Mouse (Mus musculus) CH12.LX (cell line): ENCODE measurements around the gene Rassf8. TPM values are rescaled to one million over a fixed set of nuclear protein-coding genes. Genes with fewer than 3 reads are reported as not detected.

ENCODE experiments used
- DNase-seq: peaks from one replicate; pipeline ENCODE4 v3.0.0-alpha.2; 2013; ENCODE audit errors: extremely low read depth
- H3K27ac ChIP-seq: 2 replicates; pipeline ENCODE4 v1.5.1; 2012; ENCODE audit warnings: low read depth, mild to moderate bottlenecking, control low read depth, moderate library complexity; ENCODE audit not compliant: insufficient read depth
- H3K27me3 ChIP-seq: replicated peaks from 2 replicates; pipeline ENCODE3; 2012; ENCODE audit warnings: inconsistent platforms
- H3K36me3 ChIP-seq, 2 experiments: replicated peaks in 1 of 2; 2 replicates each; pipeline versions ENCODE3 to v1.6.1; 2012; ENCODE audit warnings: inconsistent platforms in 1 of 2, low read length in 1 of 2, mild to moderate bottlenecking in 1 of 2, mixed read lengths in 1 of 2, moderate library complexity in 1 of 2; ENCODE audit not compliant: control insufficient read depth in 1 of 2, insufficient read depth in 1 of 2
- H3K4me1 ChIP-seq, 2 experiments: 2 replicates each; pipeline ENCODE4 v1.6.1; 2012; ENCODE audit warnings: inconsistent platforms in 1 of 2, moderate library complexity in 1 of 2; ENCODE audit not compliant: insufficient read depth in 2 of 2, control insufficient read depth in 1 of 2
- H3K4me2 ChIP-seq: 2 replicates; pipeline ENCODE4 v1.6.1; 2012; ENCODE audit warnings: low read depth, mild to moderate bottlenecking, control low read depth; ENCODE audit not compliant: poor library complexity, insufficient read depth, severe bottlenecking
- H3K4me3 ChIP-seq, 3 experiments: fragments of 150-350 bp in 1 of 3; sonication (generic) in 1 of 3; replicated peaks in 1 of 3; 2 replicates each; pipeline versions ENCODE3 to v1.5.1; 2011 to 2012; ENCODE audit warnings: low read depth in 2 of 3, low read length in 2 of 3, mild to moderate bottlenecking in 2 of 3, moderate library complexity in 2 of 3, control low read depth in 1 of 3, improper control_type of control experiment in 1 of 3, inconsistent platforms in 1 of 3, mixed read lengths in 1 of 3; ENCODE audit not compliant: poor library complexity in 1 of 3
- H3K79me2 ChIP-seq: replicated peaks from 2 replicates; pipeline ENCODE4 v1.6.1; 2012; ENCODE audit warnings: mild to moderate bottlenecking, moderate library complexity; ENCODE audit not compliant: control insufficient read depth, poor library complexity, insufficient read depth, severe bottlenecking; ENCODE audit errors: extremely low read depth
- H3K9ac ChIP-seq: 2 replicates; pipeline ENCODE4 v1.6.1; 2012; ENCODE audit warnings: low read depth, mild to moderate bottlenecking, control low read depth, moderate library complexity; ENCODE audit not compliant: insufficient read depth
- H3K9me3 ChIP-seq: replicated peaks from 2 replicates; pipeline ENCODE3; 2012; ENCODE audit warnings: low read length, inconsistent platforms, mixed read lengths
- CTCF ChIP-seq, 2 experiments: IDR thresholded peaks in 1 of 2; conservative IDR thresholded peaks in 1 of 2; 2 replicates each; pipeline ENCODE4 v1.5.1; 2011 to 2012; ENCODE audit warnings: low read depth in 2 of 2, low read length in 2 of 2, improper control_type of control experiment in 1 of 2, inconsistent platforms in 1 of 2, mild to moderate bottlenecking in 1 of 2, moderate library complexity in 1 of 2
- ETS1 ChIP-seq: conservative IDR thresholded peaks from 2 replicates; pipeline ENCODE4 v1.6.1; 2012; ENCODE audit warnings: low read depth, mild to moderate bottlenecking, inconsistent platforms, low read length, improper control_type of control experiment, moderate library complexity
- HCFC1 ChIP-seq: IDR thresholded peaks from 2 replicates; pipeline ENCODE4 v1.6.1; 2012; ENCODE audit warnings: low read depth, mild to moderate bottlenecking, inconsistent platforms, low read length, improper control_type of control experiment
- IRF4 ChIP-seq: IDR thresholded peaks from 2 replicates; pipeline ENCODE4 v1.6.1; 2014; ENCODE audit warnings: low read depth, mild to moderate bottlenecking, inconsistent platforms, low read length, improper control_type of control experiment
- JUN ChIP-seq: IDR thresholded peaks from 2 replicates; pipeline ENCODE4 v1.6.1; 2011; ENCODE audit warnings: low read depth, mild to moderate bottlenecking, low read length, improper control_type of control experiment, moderate library complexity; ENCODE audit not compliant: insufficient read depth
- JUND ChIP-seq: conservative IDR thresholded peaks from 2 replicates; pipeline ENCODE4 v1.6.1; 2011; ENCODE audit warnings: low read depth, low read length, improper control_type of control experiment
- MAZ ChIP-seq: IDR thresholded peaks from 2 replicates; pipeline ENCODE4 v1.6.1; 2012; ENCODE audit warnings: low read depth, mild to moderate bottlenecking, inconsistent platforms, low read length, improper control_type of control experiment, moderate library complexity
- MEF2A ChIP-seq: IDR thresholded peaks from 2 replicates; pipeline ENCODE4 v1.6.1; 2014; ENCODE audit warnings: low read depth, mild to moderate bottlenecking, inconsistent platforms, low read length, improper control_type of control experiment, borderline replicate concordance
- POLR2A ChIP-seq: IDR thresholded peaks from 2 replicates; pipeline ENCODE4 v1.6.1; 2011; ENCODE audit warnings: low read depth, mild to moderate bottlenecking, improper control_type of control experiment, low read length
- RAD21 ChIP-seq: IDR thresholded peaks from 2 replicates; pipeline ENCODE4 v1.6.1; 2011; ENCODE audit warnings: low read depth, mild to moderate bottlenecking, low read length, improper control_type of control experiment, moderate library complexity
- SMC3 ChIP-seq: IDR thresholded peaks from 2 replicates; pipeline ENCODE4 v1.6.1; 2011; ENCODE audit warnings: low read depth, low read length, improper control_type of control experiment
- UBTF ChIP-seq: IDR thresholded peaks from 2 replicates; pipeline ENCODE4 v1.6.1; 2012; ENCODE audit warnings: low read depth, mild to moderate bottlenecking, inconsistent platforms, low read length, improper control_type of control experiment, moderate library complexity
- ZC3H11A ChIP-seq: IDR thresholded peaks from 2 replicates; pipeline ENCODE4 v1.6.1; 2012; ENCODE audit warnings: low read depth, mild to moderate bottlenecking, inconsistent platforms, low read length, improper control_type of control experiment
- ZKSCAN1 ChIP-seq: IDR thresholded peaks from 2 replicates; pipeline ENCODE4 v1.6.1; 2012; ENCODE audit warnings: low read depth, inconsistent platforms, low read length, improper control_type of control experiment, borderline replicate concordance
- dilution Hi-C: fragments of 300-500 bp; cut with MboI; formaldehyde crosslinking; loops from 2 replicates; pipeline ENCODE4 v1.14.3; 2020; ENCODE audit warnings: low sequenced_read_pairs; ENCODE audit not compliant: extremely low pct_unique_long_range_greater_than_20kb, extremely low pct_ligation_motif_present
- in situ Hi-C: fragments of 300-500 bp; cut with MboI; formaldehyde crosslinking; loops from 3 replicates; pipeline ENCODE4 v1.14.3; 2019; ENCODE audit warnings: low sequenced_read_pairs, low pct_ligation_motif_present, low pct_unique_long_range_greater_than_20kb, mixed read lengths
- polyA plus RNA-seq: library from polyadenylated mRNA; unstranded; fragments of >175 nt; gene quantifications from 2 replicates; pipeline ENCODE4 v1.2.1, GENCODE M21; 2012; ENCODE audit warnings: low read depth; ENCODE audit not compliant: insufficient read length
- total RNA-seq, 2 experiments: library from RNA; depleted of rRNA; stranded (reverse); fragments of 300-350 nt in 1 of 2; fragments of >200 nt in 1 of 2; gene quantifications; 2 replicates each; pipeline ENCODE4 v1.2.3; 2012 to 2014

Rassf8 gene
- total and polyA plus RNA-seq, 3 experiments, result 0.34 to 0.59 (median 0.48) TPM

- no peak for DNase-seq
- Histone ChIP-seq H3K79me2 (no peaks in the 10 kb centered on the region), H3K9me3 (peaks cover 4% of the 10 kb centered on the region), H3K9ac (no peak overlapping the region), H3K27me3 (no peaks in the 10 kb centered on the region), H3K36me3 (no peaks in the 10 kb centered on the region), H3K4me3 (no peak overlapping the region), H3K4me2 (no peak overlapping the region), H3K4me1 (no peaks in the 10 kb centered on the region), H3K27ac (no peak overlapping the region)
- TF ChIP-seq MAZ (no peak), ZKSCAN1 (no peak), ETS1 (no peak), JUND (no peak), UBTF (no peak), MEF2A (no peak), IRF4 (no peak), POLR2A (no peak)
- dilution Hi-C loops (no loop called here), in situ Hi-C loops (loop anchor here (10.0 kb wide), 1 partner anchor 428 kb away; no protein-coding TSS in a partner anchor)
These were observed 45.8 kb downstream of the Rassf8 start for GRCm38 (mm10) chr6:145792373-145792772.

DNA sequence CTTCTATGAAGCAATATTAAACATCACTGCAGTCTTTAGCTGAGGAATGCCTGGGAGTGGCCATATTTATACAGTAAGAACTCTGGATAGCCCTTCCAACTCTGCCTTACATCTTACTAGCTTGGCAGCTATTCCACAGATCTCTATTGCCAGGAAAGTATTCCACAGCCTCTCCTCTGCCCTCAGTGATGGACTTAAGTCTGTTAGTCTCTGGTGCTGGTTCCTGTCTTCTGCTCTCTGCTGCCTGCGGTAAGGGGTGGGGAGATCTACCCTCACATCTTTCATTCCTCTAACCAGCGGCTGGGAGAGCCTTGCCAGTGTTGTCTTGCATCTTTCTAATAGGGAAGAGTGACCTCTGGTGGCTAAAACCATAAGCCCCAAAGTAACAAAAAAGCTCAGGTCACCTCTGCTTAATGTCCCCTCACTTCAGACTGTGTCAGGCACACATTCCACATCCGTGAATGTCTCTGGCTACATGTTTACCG lies 46.6 kb downstream of the Rassf8 start:
- DNase-seq, result peak; percentile 75
- in situ Hi-C loops, result loop anchor here (10.0 kb wide), 1 partner anchor 428 kb away; no protein-coding TSS in a partner anchor

GRCm38 (mm10) chr6:145794671-145795070 lies 48.1 kb downstream of the Rassf8 start:
- dilution Hi-C loops, result no loop called here
- peak; percentile 16 for DNase-seq
- no peak overlapping the region for H3K4me3 ChIP-seq
- TF ChIP-seq JUN, result no peak
- TF ChIP-seq CTCF (conservative IDR thresholded peaks at IDR 0.05 in 1 of 2, IDR thresholded peaks at IDR 0.05 in 1 of 2; ENCODE audit: low read depth in 2 of 2, low read length in 2 of 2), result peak; percentile 28 to 50; a peak in 3 of 4 replicates
- H3K36me3 ChIP-seq, result no peaks in the 10 kb centered on the region
- peaks cover 2 to 13% of the 10 kb centered on the region in 2 experiments; a peak in 2 of 4 replicates for H3K4me1 ChIP-seq
- H3K4me2 ChIP-seq, result no peak overlapping the region
- no peaks in the 10 kb centered on the region for H3K79me2 ChIP-seq
- H3K9me3 ChIP-seq, result peaks cover 4% of the 10 kb centered on the region
- in situ Hi-C loops, result loop anchor here (10.0 kb wide), 1 partner anchor 430 kb away; no protein-coding TSS in a partner anchor
- H3K27ac ChIP-seq, result no peak overlapping the region
- no peaks in the 10 kb centered on the region for H3K27me3 ChIP-seq
- no peak overlapping the region for H3K9ac ChIP-seq

More for the DNA sequence above, 46.6 kb downstream of the Rassf8 start:
- no peak overlapping the region for H3K27ac ChIP-seq
- H3K36me3 ChIP-seq, result no peaks in the 10 kb centered on the region
- H3K4me2 ChIP-seq, result no peak overlapping the region
- H3K9ac ChIP-seq, result no peak overlapping the region
- peaks cover 4% of the 10 kb centered on the region for H3K9me3 ChIP-seq
- dilution Hi-C loops, result no loop called here
- TF ChIP-seq ZC3H11A (peak; percentile 58), POLR2A (no peak), SMC3 (peak; percentile 86), HCFC1 (no peak), RAD21 (peak; percentile 87), CTCF (conservative IDR thresholded peaks at IDR 0.05 in 1 of 2, IDR thresholded peaks at IDR 0.05 in 1 of 2; ENCODE audit: low read depth in 2 of 2, low read length in 2 of 2) (peak; percentile 63 to 86)
- no peaks in the 10 kb centered on the region for H3K27me3 ChIP-seq
- H3K79me2 ChIP-seq, result no peaks in the 10 kb centered on the region
- no peak overlapping the region for H3K4me3 ChIP-seq
- peaks cover 2 to 5% of the 10 kb centered on the region in 2 experiments; a peak in 1 of 4 replicates for H3K4me1 ChIP-seq
